Mouse (Mus musculus) CD4-positive helper T cell, adult 2 months (primary cell): ENCODE measurements around the gene Son.

ENCODE experiments used
- DNase-seq: peaks from one replicate; pipeline ENCODE4 v3.0.0-alpha.2; 2012; ENCODE audit warnings: low read depth, missing footprints, low spot score

The Son gene

DNA sequence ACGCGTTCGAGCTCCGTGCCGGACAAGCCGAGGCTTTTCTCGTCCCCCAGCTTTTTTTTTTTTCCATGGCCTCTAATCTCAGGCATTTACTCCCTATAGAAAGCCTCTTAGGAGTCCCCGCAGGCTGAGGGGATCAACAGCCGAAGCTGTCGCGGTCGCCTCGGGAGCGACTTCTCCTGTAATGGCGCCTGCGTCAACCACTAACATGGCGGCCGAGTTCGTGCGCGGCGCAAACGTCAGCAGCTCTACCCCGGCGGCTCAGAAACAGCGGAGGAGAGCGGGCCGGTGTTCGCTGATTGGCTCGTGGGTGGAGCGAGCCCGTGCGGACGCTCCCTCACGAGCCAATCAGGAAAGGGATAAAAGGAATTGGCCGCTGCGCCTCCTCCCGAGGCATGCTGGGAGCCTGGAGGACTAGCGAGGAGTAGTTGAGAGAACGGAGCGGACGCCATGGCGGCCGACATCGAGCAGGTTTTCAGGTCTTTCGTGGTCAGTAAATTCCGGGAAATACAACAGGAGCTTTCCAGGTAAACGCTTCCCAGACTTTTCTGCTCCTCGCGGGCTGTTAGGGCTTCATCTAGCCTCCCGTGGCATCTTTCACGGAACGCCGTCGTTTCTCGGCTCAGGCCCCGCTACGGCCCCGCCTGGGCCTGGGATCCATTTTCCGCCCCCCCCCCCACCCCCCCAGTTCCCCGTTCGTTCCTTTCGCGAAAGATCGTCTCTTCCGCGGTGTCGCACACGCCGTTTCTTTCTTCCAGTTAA lies at the start of gene Son:
Son (plus strand) TSS at position 46 of the 759 bp plus-strand sequence.
- peak; percentile 99 for DNase-seq

DNA sequence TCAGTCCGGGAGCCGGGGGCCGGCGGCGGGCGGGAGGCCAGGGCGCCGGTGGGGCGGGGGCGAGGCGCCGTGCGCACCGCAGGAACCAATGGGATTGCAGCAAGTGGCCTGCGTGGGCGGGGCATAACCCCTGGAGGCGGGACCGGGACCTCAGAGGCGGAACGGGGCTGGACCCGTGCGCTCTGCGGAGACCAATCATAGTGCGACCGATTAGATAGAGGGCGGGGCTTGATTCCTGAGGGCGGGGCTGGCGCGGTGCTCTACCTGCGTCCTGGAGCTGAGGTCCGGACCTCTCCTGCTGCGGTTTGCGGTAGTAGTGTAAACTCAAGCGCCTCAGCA lies 49.7 kb upstream of the Son start, which contains the start of gene Tmem50b:
Tmem50b (minus strand) TSS at position 129 of the 339 bp plus-strand sequence.
- DNase-seq, result peak; percentile 98

DNA sequence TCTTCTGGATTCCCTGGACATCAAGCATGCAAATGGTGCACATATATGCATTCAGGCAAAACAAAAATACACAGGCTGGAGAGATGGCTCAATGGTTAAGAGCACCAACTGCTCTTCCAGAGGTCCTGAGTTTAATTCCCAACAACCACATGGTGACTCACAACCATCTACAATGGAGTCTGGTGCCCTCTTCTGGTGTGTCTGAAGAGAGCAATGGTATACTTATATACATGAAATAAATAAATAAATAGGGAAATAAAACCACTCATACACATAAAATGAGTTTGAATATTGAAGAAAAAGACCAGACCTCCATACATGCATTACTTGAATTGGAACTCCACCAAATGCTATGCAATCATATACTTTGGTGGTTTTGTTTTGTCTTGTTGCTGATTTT lies 48.1 kb upstream of the Son start:
- DNase-seq, result no peak

DNA sequence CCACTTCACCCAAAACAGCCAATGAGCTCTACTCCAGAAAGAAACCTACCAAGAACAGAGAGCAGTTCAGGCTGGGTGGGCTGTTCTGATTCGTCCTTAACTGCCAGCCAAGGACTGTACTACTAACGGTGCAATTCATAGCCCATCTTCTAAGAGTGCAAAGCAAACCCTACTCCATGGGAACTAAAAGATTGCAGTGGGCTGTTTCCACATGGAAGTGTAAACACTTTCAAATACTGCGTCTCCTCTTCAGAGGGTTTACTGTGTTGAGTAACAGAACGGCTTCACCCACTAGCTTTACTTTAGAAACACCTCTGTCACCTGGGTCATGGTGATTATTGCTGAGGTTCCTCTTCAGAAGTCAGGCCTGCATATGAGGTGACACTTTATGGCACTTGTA lies 46.2 kb upstream of the Son start:
- no peak for DNase-seq

DNA sequence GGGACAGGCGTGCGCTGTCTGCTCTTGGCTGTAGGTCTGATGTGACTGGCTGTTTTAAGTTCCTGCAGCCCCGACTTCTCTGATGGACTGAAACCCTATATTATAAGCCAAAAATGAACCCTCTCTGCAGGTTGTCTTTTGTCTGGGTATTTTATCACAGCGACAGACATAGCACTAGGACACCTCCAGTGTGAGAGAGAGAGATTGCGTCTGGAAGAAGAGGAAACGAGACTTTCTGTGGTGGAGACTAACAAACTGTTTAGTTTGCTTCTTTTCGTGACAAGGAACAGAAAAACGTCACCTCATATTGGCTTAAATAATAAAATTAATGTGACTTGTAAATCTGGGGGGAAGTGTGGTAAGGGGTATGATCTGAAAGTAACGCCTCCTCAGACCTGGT lies 45.6 kb upstream of the Son start:
- DNase-seq, result no peak

DNA sequence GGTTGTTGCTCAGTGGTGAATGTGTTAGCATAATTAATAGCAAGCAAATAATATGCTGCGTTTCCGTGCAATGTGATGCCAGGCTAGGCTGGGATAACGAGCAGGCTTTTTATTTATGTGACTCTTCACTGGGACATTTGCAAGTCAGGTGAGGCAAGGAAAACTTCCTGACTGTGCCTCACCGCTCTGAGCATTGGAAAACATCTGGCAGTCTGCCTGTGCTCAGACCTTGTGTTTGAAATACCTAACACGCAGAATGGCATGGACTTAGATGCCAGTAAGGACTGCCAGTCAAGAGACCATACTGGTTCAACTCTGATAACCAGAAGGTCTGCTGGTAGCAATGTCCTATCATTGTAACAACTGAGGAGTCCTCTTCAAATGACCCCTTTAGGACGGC lies 42.1 kb upstream of the Son start:
- no peak for DNase-seq

DNA sequence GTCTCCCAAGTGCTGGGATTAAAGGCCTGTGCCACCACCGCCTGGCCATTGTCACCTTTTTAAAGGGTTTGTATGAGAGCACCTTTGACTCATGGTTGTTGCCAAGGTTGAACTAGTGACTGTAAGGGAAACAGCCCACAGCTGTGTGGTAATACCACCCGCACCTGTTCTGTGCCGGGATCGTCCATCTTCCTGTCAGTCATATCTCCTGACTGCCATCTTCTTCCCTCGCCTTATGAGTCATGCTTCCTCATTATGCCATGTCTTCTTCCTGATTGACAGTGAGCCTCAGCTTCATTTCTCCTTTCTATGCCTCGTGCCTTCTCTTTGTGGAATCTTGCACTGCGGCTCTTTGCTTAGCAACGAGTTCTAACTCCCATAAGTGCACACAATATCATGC lies 40.3 kb upstream of the Son start:
- DNase-seq, result no peak

DNA sequence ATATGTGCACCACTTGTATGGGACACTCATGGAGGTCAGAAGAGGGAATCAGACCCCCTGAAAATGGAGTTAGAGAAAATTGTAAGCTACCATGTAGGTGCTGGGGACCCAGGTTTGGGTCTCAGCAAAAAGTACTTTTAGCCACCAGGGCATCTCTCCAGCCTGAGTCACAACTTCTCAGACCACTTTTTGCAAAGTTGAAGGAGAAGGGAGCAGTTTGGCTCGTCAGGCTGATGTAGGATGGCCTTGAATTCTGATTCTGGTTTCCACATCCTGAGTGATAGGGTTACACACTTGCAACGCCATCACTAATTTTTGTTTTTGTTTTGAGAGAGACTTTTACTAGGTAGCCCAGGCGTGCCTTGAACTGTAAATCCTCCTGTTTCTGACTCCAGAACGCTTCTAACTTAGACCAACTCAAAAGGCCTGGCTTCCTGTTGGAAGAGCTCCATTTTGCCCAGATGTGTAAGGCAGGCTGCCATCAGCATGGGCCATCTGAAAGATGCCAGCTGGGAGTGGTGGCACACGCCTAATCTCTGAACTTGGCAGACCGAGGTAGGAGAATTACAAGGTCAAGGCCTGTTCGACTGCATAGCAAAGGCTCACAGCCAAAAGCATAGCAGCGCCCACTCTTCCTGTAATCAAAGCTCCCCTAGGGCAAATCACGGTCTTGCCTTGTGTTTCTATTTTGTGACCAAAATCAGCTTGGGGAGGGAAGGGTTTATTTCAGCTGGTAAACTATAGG lies 37.6 kb upstream of the Son start:
- DNase-seq, result no peak

DNA sequence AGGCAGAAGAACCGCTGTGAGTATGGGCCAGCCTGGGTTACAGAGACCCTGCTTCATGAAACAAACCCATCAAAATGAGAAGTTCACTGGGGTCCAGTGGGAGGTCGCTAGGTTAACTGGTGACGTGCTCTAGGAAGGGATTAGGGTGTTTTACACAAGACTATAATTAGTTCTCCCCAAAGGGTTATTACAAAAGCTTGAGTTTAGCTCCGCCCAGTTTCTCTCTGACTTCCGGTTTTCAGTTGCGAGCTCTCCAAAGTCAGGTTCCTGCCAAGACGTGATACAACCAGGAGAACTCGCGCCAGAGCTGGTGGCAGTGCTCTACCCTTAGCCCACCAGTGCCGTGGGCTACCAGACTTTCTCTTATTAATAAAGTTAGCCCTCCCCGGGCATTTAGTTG lies 36.1 kb upstream of the Son start:
- no peak for DNase-seq

DNA sequence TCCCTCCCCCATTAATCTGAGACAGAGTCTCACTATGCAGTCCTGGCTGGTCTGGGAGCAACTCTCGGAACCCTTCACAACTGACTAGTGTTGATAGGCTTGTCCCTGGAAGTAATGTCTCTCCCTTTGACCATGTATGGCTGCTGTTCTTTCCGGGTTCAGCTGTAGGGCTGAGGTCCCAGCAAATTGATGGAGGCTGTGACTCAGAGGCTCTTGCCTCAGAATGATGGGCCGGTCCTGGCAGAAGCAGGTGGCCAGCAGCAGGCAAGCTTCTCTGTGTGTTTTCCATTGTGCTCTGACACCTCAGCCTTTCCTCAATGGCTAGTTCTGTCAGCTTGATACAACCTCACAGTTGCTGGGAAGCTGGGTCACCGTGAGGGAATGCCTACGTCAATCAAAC lies 34.8 kb upstream of the Son start:
- DNase-seq, result no peak

DNA sequence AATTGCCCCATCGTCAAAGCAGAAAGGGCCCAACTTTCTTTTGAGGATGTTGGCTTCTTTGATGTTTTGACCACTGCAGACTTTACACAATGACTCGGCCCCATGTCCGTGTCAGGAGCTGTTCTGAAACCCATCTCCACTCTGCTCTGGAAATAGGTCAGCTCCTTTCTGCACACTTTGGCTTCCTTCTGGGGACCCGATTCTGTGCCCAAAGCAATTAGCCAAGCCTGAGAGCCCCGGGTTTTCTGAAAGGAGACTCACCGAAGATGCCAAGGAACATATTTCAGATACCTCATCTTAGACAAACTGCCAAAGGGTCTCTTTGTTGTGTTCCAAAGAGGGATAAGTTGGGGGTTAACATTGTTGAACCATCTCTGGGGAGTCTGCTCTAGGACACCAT lies 32.8 kb upstream of the Son start:
- DNase-seq, result no peak

DNA sequence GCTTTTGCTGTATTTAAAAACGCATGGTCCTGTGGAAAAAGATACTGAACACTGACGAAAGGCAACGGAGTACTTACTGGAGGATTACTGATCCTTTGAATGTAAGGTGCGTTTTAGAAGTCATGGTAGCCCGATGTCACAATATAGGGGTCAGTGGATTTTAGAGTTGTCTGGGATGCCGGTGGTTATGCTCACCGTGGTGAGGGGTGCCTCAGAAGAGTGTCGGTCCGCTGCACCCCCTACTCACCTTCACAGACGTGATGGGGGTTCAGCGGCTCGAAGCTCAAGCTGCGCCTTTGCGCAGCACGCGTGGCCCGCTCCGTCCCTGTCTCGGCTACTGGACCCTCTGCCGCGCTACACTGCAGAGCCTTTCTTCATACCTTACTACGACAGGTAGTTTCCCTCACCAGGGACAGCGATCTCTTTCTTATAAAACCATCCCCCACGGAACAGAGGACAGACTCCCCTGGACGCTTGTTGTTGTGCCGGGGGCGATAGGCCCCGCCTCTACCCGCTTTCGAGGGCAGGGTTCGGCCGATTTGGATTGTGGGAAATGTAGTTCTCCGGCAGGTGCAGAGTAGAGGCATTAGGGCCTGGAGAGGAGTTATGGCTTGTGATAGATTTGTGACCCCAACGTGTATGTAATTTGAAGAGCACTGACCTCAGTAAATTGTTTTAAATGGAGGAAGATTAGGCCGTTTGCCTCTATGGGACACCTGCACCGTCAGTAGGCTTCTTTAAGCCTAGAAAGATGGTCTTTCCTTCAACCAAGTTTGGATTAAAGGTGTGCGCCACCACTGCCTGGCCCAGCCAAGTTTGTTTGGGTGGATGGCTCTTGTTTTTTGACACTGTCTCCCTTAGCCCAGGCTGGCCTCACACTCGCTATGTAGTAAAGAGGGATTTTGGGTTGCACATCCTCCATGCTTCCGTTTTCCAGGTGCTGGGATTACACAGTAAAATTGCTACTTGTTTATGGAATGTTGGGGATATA lies 28.5 kb upstream of the Son start, which contains the start of gene Dnajc28:
Dnajc28 (minus strand) TSS at position 516 of the 991 bp plus-strand sequence.
- DNase-seq, result peak; percentile 82

DNA sequence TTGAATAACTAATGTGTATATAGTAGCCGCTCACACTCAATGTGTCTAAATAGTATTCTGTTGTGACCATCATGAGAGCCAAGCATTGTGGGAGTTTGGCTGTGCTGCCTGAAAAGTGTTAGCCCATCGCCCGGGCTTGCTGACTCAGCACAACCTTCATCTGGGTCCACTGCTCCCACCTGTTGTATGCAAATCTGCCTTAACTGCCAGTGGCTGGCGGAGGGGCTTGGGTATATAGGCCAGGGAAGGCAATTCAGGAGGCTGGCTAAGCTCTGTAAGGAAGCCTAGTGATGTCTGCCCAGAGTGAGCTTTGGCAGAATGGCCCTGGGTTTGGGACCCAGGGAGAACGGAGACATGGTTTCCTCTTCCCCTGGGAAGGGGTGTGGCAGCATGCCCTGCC lies 27.1 kb upstream of the Son start:
- no peak for DNase-seq

DNA sequence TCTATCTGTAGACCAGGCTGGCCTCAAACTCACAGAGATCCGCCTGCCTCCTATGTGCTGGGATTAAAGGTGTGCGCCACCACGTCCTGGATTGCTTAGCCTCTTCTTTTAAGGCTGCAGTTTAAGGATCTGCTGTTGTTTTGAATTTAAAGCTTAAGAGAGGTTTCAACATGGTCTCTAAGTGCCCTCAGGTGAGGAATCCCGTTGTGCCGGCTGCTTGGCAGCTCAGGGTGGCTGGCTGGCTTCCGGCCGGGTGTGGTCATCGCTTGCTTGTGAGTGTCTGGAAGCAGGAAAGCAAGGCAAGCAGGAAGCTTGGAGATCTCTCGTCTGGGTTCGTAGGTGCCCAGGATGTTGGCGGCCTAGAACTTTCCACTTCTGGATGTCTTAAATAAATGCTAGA lies 26.3 kb upstream of the Son start:
- DNase-seq, result no peak

DNA sequence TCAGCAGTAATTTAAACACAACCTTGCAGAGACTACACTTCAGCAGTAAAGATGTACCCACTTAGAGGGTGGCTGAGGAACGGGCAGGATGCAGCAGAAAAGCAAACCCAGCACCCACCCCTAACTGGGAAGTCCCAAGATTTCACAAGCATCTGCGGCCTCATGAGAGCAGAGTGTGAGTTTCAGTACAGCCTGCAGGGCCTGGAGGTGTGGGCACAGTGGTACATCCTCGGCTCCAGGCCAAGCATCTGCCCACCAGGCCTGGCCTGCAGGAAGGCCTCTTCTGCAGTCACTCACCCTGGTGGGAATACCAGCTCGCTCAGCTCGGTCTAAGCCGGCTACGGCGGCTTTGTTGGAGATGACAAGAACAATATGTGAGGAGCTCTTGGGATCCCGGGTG lies 24.2 kb upstream of the Son start:
- DNase-seq, result no peak

DNA sequence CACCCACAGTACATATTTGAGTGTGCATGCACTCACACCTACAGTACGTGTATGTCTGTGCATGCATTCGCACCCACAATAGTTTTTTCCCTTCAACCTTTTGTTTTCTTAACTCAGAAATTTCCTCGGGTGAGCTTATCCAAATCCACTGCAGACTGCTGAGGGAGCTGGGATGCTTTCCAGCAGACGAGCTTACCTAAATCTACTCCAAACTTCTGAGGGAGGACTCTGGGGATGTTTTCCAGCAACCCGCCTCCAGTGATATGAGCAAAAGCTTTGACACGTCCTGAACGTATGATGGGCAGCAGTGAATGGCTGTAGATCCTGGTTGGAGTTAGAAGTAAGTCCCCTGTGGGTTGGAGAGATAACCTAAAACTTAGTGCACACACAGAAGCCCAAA lies 19.5 kb upstream of the Son start:
- DNase-seq, result no peak

DNA sequence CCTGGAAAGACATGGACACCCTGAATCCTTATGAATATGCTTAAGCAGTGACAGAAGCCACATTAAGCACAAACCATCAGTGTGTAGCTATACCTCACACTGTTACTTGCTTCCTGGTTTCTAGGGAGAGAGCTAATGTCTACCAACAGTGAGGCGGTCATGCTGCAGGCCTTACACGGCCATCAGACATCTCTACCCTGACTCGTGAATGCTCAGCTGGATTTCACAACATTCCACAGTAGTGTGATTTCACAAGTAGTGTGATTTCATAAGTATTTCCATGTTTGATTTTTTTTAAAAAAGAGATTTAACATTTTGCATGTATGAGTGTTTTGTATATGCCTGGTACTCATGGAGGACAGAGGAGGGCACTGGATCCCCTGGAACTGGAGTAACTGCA lies 18.6 kb upstream of the Son start:
- no peak for DNase-seq

DNA sequence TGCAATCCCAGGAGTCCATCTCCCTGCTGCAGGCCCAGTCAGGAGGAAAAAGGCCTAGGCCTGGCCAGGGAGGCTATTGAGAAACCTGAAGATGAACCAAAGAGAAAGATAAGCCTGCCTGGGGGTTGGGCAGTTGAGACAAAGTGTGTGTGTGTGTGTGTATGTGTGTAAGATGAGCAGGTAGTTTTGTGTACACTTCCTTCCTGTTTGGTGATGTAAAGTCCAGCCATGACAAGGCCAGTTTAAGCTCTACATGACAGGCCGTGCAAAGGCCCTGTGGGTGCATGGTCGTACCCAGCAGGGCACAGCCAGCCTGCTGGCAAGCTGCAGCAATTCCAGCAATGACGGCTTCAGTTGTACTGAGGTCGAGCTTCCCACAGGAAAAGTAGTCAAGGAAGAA lies 17.6 kb upstream of the Son start:
- no peak for DNase-seq

DNA sequence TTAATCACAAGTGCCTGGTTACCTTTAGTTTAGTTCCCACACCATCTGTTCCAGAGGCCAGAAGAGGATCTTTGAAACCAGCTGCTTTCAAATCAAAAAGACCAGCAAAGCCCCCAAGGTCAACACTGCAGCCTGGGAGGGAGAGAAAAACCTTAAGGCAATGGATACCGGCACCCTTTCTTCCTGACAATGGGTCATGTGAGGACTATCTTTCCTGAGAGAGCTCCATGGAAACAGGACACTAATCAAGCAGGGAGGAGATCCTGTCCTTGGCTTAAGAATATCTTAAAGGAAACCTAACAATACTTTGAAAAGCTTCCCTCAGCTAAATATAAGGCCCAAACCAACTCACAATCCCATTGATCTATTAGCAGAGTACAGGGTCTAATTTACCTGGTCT lies 16.7 kb upstream of the Son start:
- no peak for DNase-seq

DNA sequence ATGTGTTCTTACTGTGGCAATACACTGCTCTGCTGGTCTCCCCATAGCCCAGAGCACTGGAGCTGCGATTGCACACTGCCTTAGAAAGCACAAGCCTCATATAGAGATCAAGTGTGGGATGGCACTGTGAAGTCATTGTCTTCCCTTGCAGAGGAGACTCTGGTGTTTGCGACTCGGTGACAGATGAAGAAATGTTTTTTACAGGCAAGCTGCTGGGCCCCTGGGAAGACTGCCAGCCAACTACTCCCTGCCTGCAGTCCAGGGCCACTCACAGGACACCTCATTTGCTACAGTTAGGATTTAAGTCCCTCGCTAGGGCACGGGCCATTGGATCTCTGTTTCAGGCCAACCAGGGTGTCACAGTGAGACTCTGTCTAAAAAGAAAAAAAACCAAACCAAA lies 14.9 kb upstream of the Son start:
- DNase-seq, result no peak

DNA sequence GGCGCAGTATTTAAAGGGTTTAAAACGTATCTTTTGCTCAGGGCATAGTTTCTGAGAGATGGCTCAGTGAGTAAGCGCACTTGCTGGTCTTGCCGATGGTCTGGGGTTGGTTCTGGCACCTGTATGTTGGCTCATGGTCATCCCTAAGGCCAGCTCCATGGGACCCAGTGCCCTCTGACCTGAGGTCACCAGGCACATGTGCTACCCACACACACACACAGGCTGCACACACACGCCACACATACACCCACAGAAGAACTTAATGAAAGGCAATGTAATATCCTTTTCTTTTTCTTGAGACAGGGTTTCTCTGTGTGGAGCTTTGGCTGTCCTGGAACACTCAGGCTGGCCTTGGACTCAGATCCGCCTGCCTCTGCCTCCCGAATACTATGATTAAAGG lies 14.4 kb upstream of the Son start:
- DNase-seq, result no peak

DNA sequence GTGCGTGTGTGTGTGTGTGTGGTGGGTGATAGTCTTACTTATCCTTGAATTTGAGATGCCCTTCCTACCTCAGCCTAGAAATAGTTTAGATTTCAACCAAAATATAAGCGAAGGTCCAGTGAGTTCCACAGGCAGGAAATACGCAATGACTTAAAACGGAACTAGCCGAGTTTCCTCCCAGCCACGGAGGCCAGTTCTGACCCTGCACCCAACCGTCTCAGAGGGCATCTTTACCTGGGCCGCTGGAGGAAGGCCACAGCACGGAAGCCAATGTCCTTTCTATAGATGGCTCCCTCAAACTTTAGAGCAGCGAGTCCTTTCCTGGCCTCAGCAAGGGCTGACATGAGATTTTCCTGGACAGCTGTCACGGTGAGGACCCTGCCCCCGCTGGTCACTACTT lies 13.7 kb upstream of the Son start:
- DNase-seq, result no peak
